ENCODE assay signal across 8 mouse cellular contexts in the genomic region with DNA sequence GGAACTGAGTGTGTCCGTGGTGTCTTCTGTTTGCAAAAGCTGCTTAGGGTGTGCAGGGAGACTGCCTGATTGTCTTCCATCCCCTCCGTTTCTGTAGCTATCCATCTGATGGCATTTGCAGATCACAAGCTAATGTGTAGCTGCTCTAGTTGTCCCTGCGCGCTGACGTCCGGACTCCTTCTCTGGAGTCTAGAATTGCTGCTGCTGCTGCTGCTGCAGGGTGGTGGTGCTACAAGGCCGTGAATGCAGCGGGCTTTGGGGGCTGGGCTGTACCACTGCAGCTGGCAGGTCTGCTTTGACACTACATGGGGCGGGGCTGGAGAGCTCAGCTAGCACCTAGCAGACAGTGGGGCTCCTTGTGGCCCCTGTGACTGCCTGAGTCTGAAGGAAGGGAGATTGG. TPM values are rescaled to one million over a fixed set of nuclear protein-coding genes. Genes with fewer than 3 reads are reported as not detected.
DNase-seq lines count a peak whose midpoint lies in the region.

No protein-coding gene starts in this region.

- intact Hi-C loops in left cerebral cortex, postnatal 10 days (cut with DNase I): no loop called here

- DNase-seq in ZHBTc4 (ENCODE audit: low read depth, low spot score): peak; percentile 55
- DNase-seq in cerebellum, postnatal 10 days: peak; percentile 60 to 75
- peak; percentile 78 to 79 for DNase-seq in frontal cortex, postnatal 10 days (ENCODE audit: low spot score in 2 of 2)
- DNase-seq in left cerebral cortex, postnatal 10 days (ENCODE audit: extremely low spot score in 1 of 2, low spot score in 2 of 2): peak; percentile 82
- DNase-seq in retina, postnatal 1 day: peak; percentile 63
- DNase-seq in urinary bladder, adult 18-20 months (ENCODE audit: low spot score in 2 of 2): no peak
- no peak for DNase-seq in lung, postnatal 25 days (ENCODE audit: low spot score)
- no peak for DNase-seq in adrenal gland, adult 18-20 months (ENCODE audit: low spot score in 2 of 2)

RNA-seq across cellular contexts. Expression of gene Lrfn5, which starts 3.2 kb away (rescaled TPM):
- total RNA-seq in left cerebral cortex, postnatal 10 days (2021): 100 to 1,000 TPM; 144 to 146 TPM
- total RNA-seq in adrenal gland, adult 18-20 months (2021): under 1 TPM in 1 of 2 experiments, not detected in 1; 0.10 TPM

Comparison
In these comparisons a context has a peak if more than half of its experiments do, and no peak if none do; other contexts are left out.
1. DNase-seq: peak in ZHBTc4 (single experiment), cerebellum, postnatal 10 days (2 of 2), frontal cortex, postnatal 10 days (2 of 2), left cerebral cortex, postnatal 10 days (2 of 2) and retina, postnatal 1 day (single experiment); none in urinary bladder, adult 18-20 months (0 of 2), lung, postnatal 25 days (single experiment) and adrenal gland, adult 18-20 months (0 of 2).
2. RNA of gene Lrfn5, which starts 3.2 kb away (total RNA-seq): 144 to 146 TPM in left cerebral cortex, postnatal 10 days; 0.10 TPM in adrenal gland, adult 18-20 months; every median in the first group is over 100 times any median in the second.